Mouse (Mus musculus): ENCODE measurements around the gene Rusc2. TPM values are rescaled to one million over a fixed set of nuclear protein-coding genes. Genes with fewer than 3 reads are reported as not detected.

Gene Rusc2
- total and polyA plus RNA-seq, 2 experiments, result 14.2 to 17.5 TPM

DNA sequence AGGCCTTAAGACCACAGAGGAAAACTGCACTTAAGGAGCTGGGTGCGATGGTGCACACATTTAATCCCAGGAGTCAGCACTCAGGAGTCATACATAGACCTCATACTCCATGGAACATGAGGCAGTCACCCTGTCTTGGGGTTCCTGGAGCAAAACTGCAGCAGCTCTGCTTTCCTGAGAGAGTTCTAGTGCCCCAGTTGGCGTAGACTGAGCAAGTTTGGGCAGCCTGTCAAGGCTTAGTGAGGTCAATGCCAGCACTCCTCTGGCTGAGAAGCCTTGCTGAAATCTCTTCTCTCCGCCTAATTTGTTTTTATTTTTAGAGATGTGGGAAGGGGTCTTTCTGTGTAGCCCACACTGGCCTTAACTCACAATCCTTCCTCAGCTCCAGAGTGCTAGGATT lies 66.8 kb downstream of the Rusc2 start:
- TF ChIP-seq CTCF (IDR thresholded peaks at IDR 0.05; ENCODE audit: low read depth, low read length), result no peak
- no peak for TF ChIP-seq POLR2A (IDR thresholded peaks at IDR 0.05; ENCODE audit: extremely low read depth, insufficient read depth, low read length)
- Histone ChIP-seq H3K27me3 (ENCODE audit: control insufficient read depth, insufficient read depth, low read length) (0 out of 2 replicates have a peak, but pooled peaks cover 6% of the 10 kb centered on the region), H3K9ac (ENCODE audit: low read depth, low read length) (no peak overlapping the region), H3K79me2 (ENCODE audit: control insufficient read depth, insufficient read depth, low read length) (no peaks in the 10 kb centered on the region), H3K4me1 (ENCODE audit: control insufficient read depth, insufficient read depth, low read length) (peaks cover 5% of the 10 kb centered on the region; the same call in 1 of the 2 replicates), H3K27ac (replicated peaks; ENCODE audit: insufficient read depth, low read depth, low read length) (no peak overlapping the region), H3K36me3 (ENCODE audit: control insufficient read depth, insufficient read depth, low read length) (peaks cover 6% of the 10 kb centered on the region; the same call in 1 of the 2 replicates), H3K4me3 (ENCODE audit: insufficient read depth, low read depth, low read length) (no peak overlapping the region)
- WGBS, result 51% methylated on average over 3 of the region's 3 CpGs
- DNase-seq (ENCODE audit: extremely low read depth, low read depth, low spot score), result peak; percentile 53

DNA sequence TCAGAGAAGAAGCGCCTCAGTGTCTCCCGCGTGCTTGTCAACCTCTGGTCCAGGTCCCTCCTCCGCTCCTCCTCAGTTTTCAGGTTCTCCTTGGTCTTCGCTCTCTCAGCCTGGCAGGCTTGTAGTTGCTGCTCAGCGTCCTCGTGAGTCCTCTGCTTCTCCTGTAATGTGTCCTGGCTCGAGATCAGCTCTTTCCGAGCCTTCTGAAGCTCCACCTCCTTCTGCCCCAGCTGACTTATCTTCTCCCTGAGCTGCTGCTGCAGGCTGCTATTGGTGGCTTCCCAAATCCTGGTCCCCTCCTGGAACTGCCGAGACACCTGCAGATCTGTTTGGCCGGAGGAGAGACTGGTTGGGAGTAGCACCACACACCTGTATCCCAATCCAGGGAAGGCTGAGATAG lies 70.5 kb downstream of the Rusc2 start:
- 0 out of 2 replicates have a peak, but pooled peaks cover 6% of the 10 kb centered on the region for H3K27me3 ChIP-seq (ENCODE audit: control insufficient read depth, insufficient read depth, low read length)
- H3K4me1 ChIP-seq (ENCODE audit: control insufficient read depth, insufficient read depth, low read length), result no peaks in the 10 kb centered on the region; the same call in 1 of the 2 replicates
- TF ChIP-seq CTCF (IDR thresholded peaks at IDR 0.05; ENCODE audit: low read depth, low read length) (no peak), POLR2A (IDR thresholded peaks at IDR 0.05; ENCODE audit: extremely low read depth, insufficient read depth, low read length) (no peak)
- H3K36me3 ChIP-seq (ENCODE audit: control insufficient read depth, insufficient read depth, low read length), result no peaks in the 10 kb centered on the region
- H3K27ac ChIP-seq (replicated peaks; ENCODE audit: insufficient read depth, low read depth, low read length), result no peak overlapping the region
- H3K9ac ChIP-seq (ENCODE audit: low read depth, low read length), result no peak overlapping the region
- H3K4me3 ChIP-seq (ENCODE audit: insufficient read depth, low read depth, low read length), result no peak overlapping the region
- DNase-seq (ENCODE audit: extremely low read depth, low read depth, low spot score), result no peak
- 44% methylated on average over 11 of the region's 11 CpGs for WGBS
- no peaks in the 10 kb centered on the region for H3K79me2 ChIP-seq (ENCODE audit: control insufficient read depth, insufficient read depth, low read length)

DNA sequence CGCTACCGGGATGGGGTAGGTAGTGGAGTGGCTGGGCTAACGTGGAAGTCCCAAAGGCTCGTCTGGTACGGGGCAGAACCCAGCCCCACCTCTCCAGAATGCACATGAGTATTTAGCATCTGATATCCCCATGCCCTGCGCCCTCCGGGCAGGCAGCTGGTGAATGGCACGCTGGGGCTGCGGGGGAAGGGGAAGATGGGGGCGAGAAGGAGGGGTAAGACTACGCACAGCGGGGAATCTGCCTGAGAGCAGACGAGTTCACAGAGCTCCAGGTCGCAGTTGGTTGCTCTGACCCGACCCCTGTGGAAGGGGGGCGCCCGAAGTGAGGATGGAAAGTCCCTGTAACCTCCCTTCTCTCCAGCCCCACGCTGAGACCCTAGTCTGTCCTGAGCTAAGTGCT lies 71.6 kb downstream of the Rusc2 start:
- no peak for TF ChIP-seq POLR2A (IDR thresholded peaks at IDR 0.05; ENCODE audit: extremely low read depth, insufficient read depth, low read length)
- TF ChIP-seq CTCF (IDR thresholded peaks at IDR 0.05; ENCODE audit: low read depth, low read length), result no peak
- no peaks in the 10 kb centered on the region; the same call in 1 of the 2 replicates for H3K4me1 ChIP-seq (ENCODE audit: control insufficient read depth, insufficient read depth, low read length)
- peak overlapping the region; percentile 45 for H3K4me3 ChIP-seq (ENCODE audit: insufficient read depth, low read depth, low read length)
- H3K36me3 ChIP-seq (ENCODE audit: control insufficient read depth, insufficient read depth, low read length), result no peaks in the 10 kb centered on the region
- 5% methylated on average over 18 of the region's 18 CpGs for WGBS
- DNase-seq (ENCODE audit: extremely low read depth, low read depth, low spot score), result no peak
- H3K27me3 ChIP-seq (ENCODE audit: control insufficient read depth, insufficient read depth, low read length), result 0 out of 2 replicates have a peak, but pooled peaks cover 6% of the 10 kb centered on the region
- H3K27ac ChIP-seq (replicated peaks; ENCODE audit: insufficient read depth, low read depth, low read length), result no peak overlapping the region
- peak overlapping the region; percentile 8; the same call in 1 of the 2 replicates for H3K9ac ChIP-seq (ENCODE audit: low read depth, low read length)
- H3K79me2 ChIP-seq (ENCODE audit: control insufficient read depth, insufficient read depth, low read length), result no peaks in the 10 kb centered on the region

DNA sequence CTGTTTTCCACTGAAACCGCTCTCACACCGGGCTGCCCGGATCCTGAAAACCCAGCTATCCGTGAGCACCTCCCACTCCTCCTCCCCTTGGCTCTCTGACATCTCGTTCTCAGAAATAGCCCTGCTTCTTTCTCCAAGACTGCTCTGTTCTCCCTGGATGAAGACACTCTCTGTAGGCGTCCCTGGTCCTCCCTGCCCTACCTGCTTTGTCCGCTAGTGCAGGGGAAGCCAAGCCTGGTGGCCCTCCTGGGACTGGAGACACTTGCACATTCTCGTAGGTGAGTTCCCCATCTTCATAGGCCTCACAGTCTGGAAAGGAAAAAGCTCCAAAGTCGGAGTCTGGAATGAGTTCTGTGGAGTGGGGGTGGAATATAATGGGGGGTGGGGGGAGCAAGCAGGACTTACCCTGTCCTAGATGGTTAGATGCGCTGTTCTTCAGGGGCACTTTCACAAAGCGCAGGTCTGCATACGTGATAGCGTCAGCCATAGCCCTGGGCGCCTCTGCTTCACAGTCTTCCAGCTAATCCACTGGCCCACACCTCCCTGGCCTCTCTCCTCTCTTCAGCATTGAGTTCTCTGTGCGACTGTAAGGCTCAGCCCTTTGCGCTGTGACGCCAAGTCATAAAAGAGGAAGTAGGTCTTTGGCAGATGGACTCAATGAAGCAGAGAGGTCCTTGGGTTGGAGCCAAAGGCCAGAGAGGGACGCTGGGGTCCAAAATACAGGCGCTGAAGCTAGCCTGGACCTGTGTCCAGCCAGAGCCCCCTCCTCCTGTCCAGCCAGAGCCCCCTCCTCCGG lies 72.5 kb downstream of the Rusc2 start, which contains the start of gene Cd72:
TSS of gene Cd72 (minus strand) at position 588 of the 796 bp plus-strand sequence.
- WGBS, result 39% methylated on average over 20 of the region's 20 CpGs
- H3K27me3 ChIP-seq (ENCODE audit: control insufficient read depth, insufficient read depth, low read length), result 0 out of 2 replicates have a peak, but pooled peaks cover 6% of the 10 kb centered on the region
- H3K27ac ChIP-seq (replicated peaks; ENCODE audit: insufficient read depth, low read depth, low read length), result no peak within 1 kb of the TSS
- H3K36me3 ChIP-seq (ENCODE audit: control insufficient read depth, insufficient read depth, low read length), result no peaks in the 10 kb centered on the region
- no peaks in the 10 kb centered on the region; the same call in 1 of the 2 replicates for H3K4me1 ChIP-seq (ENCODE audit: control insufficient read depth, insufficient read depth, low read length)
- peak within 1 kb of the TSS; percentile 45 for H3K4me3 ChIP-seq (ENCODE audit: insufficient read depth, low read depth, low read length)
- H3K9ac ChIP-seq (ENCODE audit: low read depth, low read length), result peak within 1 kb of the TSS; percentile 9
- DNase-seq (ENCODE audit: extremely low read depth, low read depth, low spot score), result no peak
- no peak; the same call in 1 of the 2 replicates for TF ChIP-seq CTCF (IDR thresholded peaks at IDR 0.05; ENCODE audit: low read depth, low read length)
- TF ChIP-seq POLR2A (IDR thresholded peaks at IDR 0.05; ENCODE audit: extremely low read depth, insufficient read depth, low read length), result no peak
- H3K79me2 ChIP-seq (ENCODE audit: control insufficient read depth, insufficient read depth, low read length), result no peaks in the 10 kb centered on the region

DNA sequence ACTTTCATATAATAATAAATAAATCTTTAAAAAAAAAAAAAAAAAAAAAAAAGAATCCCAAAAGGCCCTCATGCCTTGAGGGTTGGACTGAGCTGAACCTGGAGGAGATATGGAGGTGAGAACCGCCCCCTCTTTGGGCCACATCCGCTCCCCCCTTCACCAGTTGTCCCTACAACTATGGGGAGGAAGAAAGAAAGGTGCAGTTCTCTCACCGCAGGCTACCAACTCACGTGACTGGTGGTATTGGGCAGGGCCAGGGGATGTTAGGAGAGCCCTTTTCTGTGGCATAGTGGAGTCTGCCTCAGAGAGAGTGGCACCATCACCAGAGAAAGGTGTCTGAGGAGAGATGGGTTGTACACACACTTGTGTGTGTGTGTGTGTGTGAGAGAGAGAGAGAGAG lies 74.7 kb downstream of the Rusc2 start:
- no peak overlapping the region for H3K4me3 ChIP-seq (ENCODE audit: insufficient read depth, low read depth, low read length)
- DNase-seq (ENCODE audit: extremely low read depth, low read depth, low spot score), result no peak
- 47% methylated on average over 4 of the region's 4 CpGs for WGBS
- H3K79me2 ChIP-seq (ENCODE audit: control insufficient read depth, insufficient read depth, low read length), result no peaks in the 10 kb centered on the region
- H3K27me3 ChIP-seq (ENCODE audit: control insufficient read depth, insufficient read depth, low read length), result 0 out of 2 replicates have a peak, but pooled peaks cover 6% of the 10 kb centered on the region
- no peak for TF ChIP-seq CTCF (IDR thresholded peaks at IDR 0.05; ENCODE audit: low read depth, low read length)
- TF ChIP-seq POLR2A (IDR thresholded peaks at IDR 0.05; ENCODE audit: extremely low read depth, insufficient read depth, low read length), result no peak
- no peak overlapping the region for H3K27ac ChIP-seq (replicated peaks; ENCODE audit: insufficient read depth, low read depth, low read length)
- H3K4me1 ChIP-seq (ENCODE audit: control insufficient read depth, insufficient read depth, low read length), result no peaks in the 10 kb centered on the region; the same call in 1 of the 2 replicates
- no peak overlapping the region for H3K9ac ChIP-seq (ENCODE audit: low read depth, low read length)
- no peaks in the 10 kb centered on the region for H3K36me3 ChIP-seq (ENCODE audit: control insufficient read depth, insufficient read depth, low read length)
